Mouse (Mus musculus): ENCODE measurements around the gene Rnf10. TPM values are rescaled to one million over a fixed set of nuclear protein-coding genes. Genes with fewer than 3 reads are reported as not detected.

Gene Rnf10
- polyA plus RNA-seq, 1 experiment = 240 TPM

DNA sequence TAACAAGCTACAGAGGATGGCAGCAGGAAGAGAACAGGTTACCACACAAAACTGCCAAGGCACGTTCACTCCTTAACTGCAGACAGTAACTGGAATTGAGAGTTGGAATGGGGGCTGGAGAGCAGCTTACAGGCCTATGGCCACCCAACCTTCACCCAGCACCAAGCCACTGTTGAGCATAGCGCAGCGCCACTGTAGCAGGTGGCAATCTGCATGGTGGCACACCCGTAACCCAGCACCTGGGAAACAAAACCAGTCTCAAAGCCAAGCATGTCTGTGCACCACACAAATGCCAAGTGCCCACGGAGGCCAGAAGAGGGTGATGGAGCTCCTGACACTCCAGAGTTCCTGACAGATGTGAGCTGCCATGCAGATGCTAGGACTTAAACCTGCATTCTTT lies 6.4 kb downstream of the Rnf10 start:
- Histone ChIP-seq H3K27me3 (ENCODE audit: control insufficient read depth, insufficient read depth, low read length) (no peaks in the 10 kb centered on the region), H3K4me1 (ENCODE audit: control insufficient read depth, insufficient read depth, low read length) (peaks cover 8% of the 10 kb centered on the region), H3K4me3 (ENCODE audit: control insufficient read depth, low read depth, low read length) (no peak overlapping the region), H3K36me3 (ENCODE audit: control insufficient read depth, insufficient read depth, low read length) (no peaks in the 10 kb centered on the region), H3K27ac (ENCODE audit: control insufficient read depth, insufficient read depth, low read depth, low read length) (no peak overlapping the region)
- TF ChIP-seq CTCF (IDR thresholded peaks at IDR 0.05; ENCODE audit: control insufficient read depth, insufficient read depth, insufficient replicate concordance, low read depth, low read length) = no peak

DNA sequence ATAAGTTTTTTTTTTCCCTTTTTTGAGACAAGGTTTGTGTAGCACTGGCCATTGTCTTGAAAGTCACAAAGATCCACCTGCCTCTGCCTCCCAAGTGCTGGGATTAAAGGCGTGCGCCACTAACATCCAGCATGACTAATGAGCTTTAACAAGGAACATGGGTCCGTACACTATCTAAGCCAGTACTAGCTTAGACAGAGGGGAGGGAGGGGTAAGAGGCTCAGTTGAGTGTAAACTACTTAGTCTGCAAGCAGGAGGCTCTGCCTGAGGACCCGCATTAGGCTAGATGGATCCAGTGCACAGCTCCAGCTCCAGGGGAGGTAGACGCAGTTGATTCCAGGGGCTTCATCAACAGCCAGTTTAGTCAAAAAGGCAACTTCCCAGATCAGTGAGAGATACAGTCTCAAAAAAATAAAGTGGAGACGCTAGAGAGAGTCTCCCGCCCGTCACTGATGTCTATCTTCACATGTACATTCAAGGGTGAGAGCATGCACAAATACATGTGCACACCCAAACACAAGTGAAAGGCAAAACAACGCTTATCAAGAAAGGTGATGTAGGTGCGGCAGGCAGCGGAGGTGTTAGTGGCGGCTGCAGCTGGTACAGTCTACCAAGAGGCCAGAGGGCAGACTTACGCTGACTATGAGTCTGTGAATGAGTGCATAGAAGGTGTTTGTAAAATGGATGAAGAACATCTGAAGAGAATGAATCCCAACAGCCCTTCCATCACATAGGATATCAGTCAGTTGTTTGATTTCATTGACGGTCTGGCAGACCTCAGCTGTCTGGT lies 10.0 kb downstream of the Rnf10 start:
- Histone ChIP-seq H3K4me1 (ENCODE audit: control insufficient read depth, insufficient read depth, low read length) (peaks cover 6% of the 10 kb centered on the region), H3K27me3 (ENCODE audit: control insufficient read depth, insufficient read depth, low read length) (no peaks in the 10 kb centered on the region), H3K27ac (ENCODE audit: control insufficient read depth, insufficient read depth, low read depth, low read length) (no peak overlapping the region), H3K4me3 (ENCODE audit: control insufficient read depth, low read depth, low read length) (no peak overlapping the region), H3K36me3 (ENCODE audit: control insufficient read depth, insufficient read depth, low read length) (peaks cover 4% of the 10 kb centered on the region)
- TF ChIP-seq CTCF (IDR thresholded peaks at IDR 0.05; ENCODE audit: control insufficient read depth, insufficient read depth, insufficient replicate concordance, low read depth, low read length) (no peak), POLR2A (IDR thresholded peaks at IDR 0.05; ENCODE audit: control insufficient read depth, low read depth, low read length) (no peak)

DNA sequence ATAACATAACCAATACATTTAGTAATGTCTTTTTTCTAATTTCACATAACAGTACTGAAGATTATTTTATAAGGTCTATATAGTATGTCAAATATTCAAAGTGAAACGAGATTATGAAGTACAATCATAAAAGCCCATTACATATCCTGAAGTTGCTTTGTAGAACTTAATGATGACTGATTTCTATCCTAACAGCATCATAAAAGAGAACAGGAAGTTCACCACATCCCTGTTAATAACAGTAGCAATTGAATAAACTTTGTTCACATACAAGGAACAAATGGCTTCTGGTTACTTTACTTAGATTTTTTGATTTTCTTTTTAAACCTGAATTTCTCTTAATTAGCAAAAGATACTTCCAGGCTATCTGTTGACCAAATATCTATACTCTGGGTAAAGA lies 10.8 kb downstream of the Rnf10 start:
- Histone ChIP-seq H3K4me3 (ENCODE audit: control insufficient read depth, low read depth, low read length) (no peak overlapping the region), H3K36me3 (ENCODE audit: control insufficient read depth, insufficient read depth, low read length) (peaks cover 5% of the 10 kb centered on the region), H3K27ac (ENCODE audit: control insufficient read depth, insufficient read depth, low read depth, low read length) (no peak overlapping the region)

DNA sequence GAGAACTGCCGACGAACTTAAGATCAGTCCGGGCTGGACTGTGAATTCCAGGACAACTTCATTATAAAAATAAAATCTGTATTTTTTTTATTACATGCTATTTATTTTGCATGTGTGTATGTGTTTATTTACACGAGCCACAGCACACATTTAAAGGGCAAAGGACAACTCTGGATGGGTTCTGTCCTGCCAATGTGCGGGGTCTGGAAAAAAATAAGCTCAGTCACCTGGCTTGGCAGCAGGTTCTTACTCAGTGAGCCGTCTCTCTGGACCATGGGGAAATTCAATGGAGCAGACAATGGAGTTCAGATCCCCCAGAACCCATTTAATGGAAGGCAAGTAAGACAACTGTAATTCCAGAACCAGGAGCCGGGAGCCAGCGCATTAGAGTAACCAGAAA lies 11.6 kb downstream of the Rnf10 start:
- TF ChIP-seq CTCF (IDR thresholded peaks at IDR 0.05; ENCODE audit: control insufficient read depth, insufficient read depth, insufficient replicate concordance, low read depth, low read length) (no peak), POLR2A (IDR thresholded peaks at IDR 0.05; ENCODE audit: control insufficient read depth, low read depth, low read length) (no peak)

More for the DNA sequence above, 10.8 kb downstream of the Rnf10 start:
- H3K27me3 ChIP-seq (ENCODE audit: control insufficient read depth, insufficient read depth, low read length) = no peaks in the 10 kb centered on the region
- TF ChIP-seq CTCF (IDR thresholded peaks at IDR 0.05; ENCODE audit: control insufficient read depth, insufficient read depth, insufficient replicate concordance, low read depth, low read length) (no peak), POLR2A (IDR thresholded peaks at IDR 0.05; ENCODE audit: control insufficient read depth, low read depth, low read length) (no peak)
- peaks cover 3% of the 10 kb centered on the region for H3K4me1 ChIP-seq (ENCODE audit: control insufficient read depth, insufficient read depth, low read length)

DNA sequence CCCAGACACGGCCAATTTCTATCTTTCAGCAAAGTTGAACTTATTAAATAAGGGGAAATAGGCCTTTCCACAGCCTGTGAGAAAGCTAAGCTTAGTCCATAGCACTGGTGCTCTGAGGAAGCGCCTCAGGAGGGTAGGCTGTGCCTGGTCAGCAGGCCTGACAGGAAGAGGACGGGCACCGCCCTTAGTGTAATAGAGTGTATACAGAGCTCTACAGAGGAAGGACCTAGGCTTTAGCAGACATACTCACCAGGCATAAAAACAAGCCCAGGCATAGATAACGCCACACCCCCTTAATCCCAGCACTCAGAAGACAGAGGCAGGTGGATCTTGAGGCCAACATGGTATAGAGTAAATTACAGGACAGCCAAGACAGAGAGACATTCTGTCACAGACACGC lies 12.3 kb downstream of the Rnf10 start:
- TF ChIP-seq POLR2A (IDR thresholded peaks at IDR 0.05; ENCODE audit: control insufficient read depth, low read depth, low read length) = no peak
- Histone ChIP-seq H3K4me1 (ENCODE audit: control insufficient read depth, insufficient read depth, low read length) (no peaks in the 10 kb centered on the region; the same call in none of the 2 replicates), H3K27me3 (ENCODE audit: control insufficient read depth, insufficient read depth, low read length) (no peaks in the 10 kb centered on the region), H3K36me3 (ENCODE audit: control insufficient read depth, insufficient read depth, low read length) (peaks cover 5% of the 10 kb centered on the region), H3K27ac (ENCODE audit: control insufficient read depth, insufficient read depth, low read depth, low read length) (no peak overlapping the region), H3K4me3 (ENCODE audit: control insufficient read depth, low read depth, low read length) (no peak overlapping the region)

More for the DNA sequence above, 11.6 kb downstream of the Rnf10 start:
- peaks cover 5% of the 10 kb centered on the region for H3K36me3 ChIP-seq (ENCODE audit: control insufficient read depth, insufficient read depth, low read length)
- H3K27ac ChIP-seq (ENCODE audit: control insufficient read depth, insufficient read depth, low read depth, low read length) = no peak overlapping the region
- H3K4me1 ChIP-seq (ENCODE audit: control insufficient read depth, insufficient read depth, low read length) = no peaks in the 10 kb centered on the region; the same call in none of the 2 replicates
- no peak overlapping the region for H3K4me3 ChIP-seq (ENCODE audit: control insufficient read depth, low read depth, low read length)
- H3K27me3 ChIP-seq (ENCODE audit: control insufficient read depth, insufficient read depth, low read length) = no peaks in the 10 kb centered on the region

DNA sequence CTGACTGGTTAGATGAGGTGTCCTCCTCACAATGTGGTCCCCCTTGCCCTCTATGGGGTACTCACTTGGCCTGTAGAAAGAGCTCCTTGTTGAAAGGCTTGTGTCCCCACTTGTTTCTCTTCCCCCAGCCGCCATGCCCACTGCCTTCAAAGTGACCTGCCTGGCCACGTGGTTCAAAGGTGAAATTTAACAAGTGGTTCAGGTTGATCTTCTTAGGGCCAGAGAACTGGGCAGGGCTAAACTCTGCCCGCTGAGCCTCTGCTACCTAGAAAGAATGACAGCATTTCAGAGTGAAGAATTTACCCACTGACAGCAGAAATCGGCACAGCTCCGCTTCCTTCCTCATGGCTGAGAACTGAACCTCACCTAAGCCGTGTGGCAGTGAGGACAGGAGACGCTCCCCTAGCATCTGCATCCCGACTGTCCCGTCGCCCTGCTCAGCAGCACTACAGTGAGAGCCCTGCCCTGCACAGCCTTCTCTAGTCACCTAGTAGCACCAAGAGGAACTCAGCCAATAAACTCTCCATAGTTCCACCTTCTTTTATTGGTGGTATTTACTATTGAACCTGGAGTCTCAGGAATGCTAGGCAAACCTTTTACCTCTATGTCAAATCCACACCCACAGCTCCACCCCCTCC lies 15.7 kb downstream of the Rnf10 start:
- peaks cover 7% of the 10 kb centered on the region for H3K36me3 ChIP-seq (ENCODE audit: control insufficient read depth, insufficient read depth, low read length)
- H3K4me1 ChIP-seq (ENCODE audit: control insufficient read depth, insufficient read depth, low read length) = no peaks in the 10 kb centered on the region; the same call in 1 of the 2 replicates
- no peaks in the 10 kb centered on the region for H3K27me3 ChIP-seq (ENCODE audit: control insufficient read depth, insufficient read depth, low read length)
- H3K4me3 ChIP-seq (ENCODE audit: control insufficient read depth, low read depth, low read length) = no peak overlapping the region
- TF ChIP-seq POLR2A (IDR thresholded peaks at IDR 0.05; ENCODE audit: control insufficient read depth, low read depth, low read length) (no peak), CTCF (IDR thresholded peaks at IDR 0.05; ENCODE audit: control insufficient read depth, insufficient read depth, insufficient replicate concordance, low read depth, low read length) (no peak)
- no peak overlapping the region for H3K27ac ChIP-seq (ENCODE audit: control insufficient read depth, insufficient read depth, low read depth, low read length)

DNA sequence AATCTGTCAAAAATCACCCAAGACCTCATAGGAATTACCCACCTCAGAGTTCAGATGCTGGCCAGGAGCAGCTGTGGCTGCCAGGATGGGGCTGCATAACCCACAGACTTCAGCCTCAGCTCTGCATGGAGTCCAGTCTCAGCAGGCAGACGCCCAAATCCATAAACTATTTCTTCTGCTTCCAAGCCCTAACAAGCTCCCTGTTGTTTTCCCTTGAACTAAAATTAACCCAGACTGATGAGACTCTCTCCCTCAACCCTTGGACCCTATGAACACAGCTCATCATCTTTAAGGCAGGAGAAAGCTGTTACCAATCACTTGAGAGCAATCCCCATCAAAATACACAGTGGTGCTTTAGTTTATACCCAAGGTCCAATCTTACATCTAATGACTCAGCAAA lies 17.2 kb downstream of the Rnf10 start:
- TF ChIP-seq POLR2A (IDR thresholded peaks at IDR 0.05; ENCODE audit: control insufficient read depth, low read depth, low read length) (no peak), CTCF (IDR thresholded peaks at IDR 0.05; ENCODE audit: control insufficient read depth, insufficient read depth, insufficient replicate concordance, low read depth, low read length) (no peak)
- no peak overlapping the region for H3K4me3 ChIP-seq (ENCODE audit: control insufficient read depth, low read depth, low read length)
- no peaks in the 10 kb centered on the region for H3K27me3 ChIP-seq (ENCODE audit: control insufficient read depth, insufficient read depth, low read length)
- no peak overlapping the region for H3K27ac ChIP-seq (ENCODE audit: control insufficient read depth, insufficient read depth, low read depth, low read length)
- H3K36me3 ChIP-seq (ENCODE audit: control insufficient read depth, insufficient read depth, low read length) = peaks cover 7% of the 10 kb centered on the region
- no peaks in the 10 kb centered on the region; the same call in 1 of the 2 replicates for H3K4me1 ChIP-seq (ENCODE audit: control insufficient read depth, insufficient read depth, low read length)
